Mouse (Mus musculus) heart, postnatal 0 days (tissue): ENCODE results near the gene Klf17. TPM values are rescaled to one million over a fixed set of nuclear protein-coding genes. Genes with fewer than 3 reads are reported as not detected.

Experiments used
- ATAC-seq: fragments of 200-750 bp; cut with Nextera tagmentation; 2 replicates; pipeline ENCODE4 v1.8.0; 2017; ENCODE audit warnings: low read depth, moderate number of reproducible peaks, moderate library complexity; ENCODE audit not compliant: insufficient read depth
- DNase-seq: peaks from one replicate; pipeline ENCODE4 v3.0.0-alpha.2; 2016; ENCODE audit warnings: low spot score
- H3K27ac ChIP-seq: fragments of 300-500 bp; sonication (generic); 2 replicates; pipeline ENCODE4 v1.5.1; 2014; ENCODE audit warnings: low read depth, mild to moderate bottlenecking
- H3K27me3 ChIP-seq: fragments of 300-500 bp; sonication (generic); 2 replicates; pipeline ENCODE4 v1.6.1; 2014; ENCODE audit warnings: low read length, mixed read lengths; ENCODE audit not compliant: control insufficient read depth, insufficient read depth
- H3K36me3 ChIP-seq: fragments of 300-500 bp; sonication (generic); replicated peaks from 2 replicates; pipeline ENCODE4 v1.6.1; 2014; ENCODE audit warnings: low read length, mixed read lengths; ENCODE audit not compliant: control insufficient read depth, insufficient read depth
- H3K4me1 ChIP-seq: fragments of 300-500 bp; sonication (generic); 2 replicates; pipeline ENCODE4 v1.6.1; 2014; ENCODE audit warnings: antibody characterized with exemption; ENCODE audit not compliant: control insufficient read depth, insufficient read depth
- H3K4me2 ChIP-seq: fragments of 300-500 bp; sonication (generic); 2 replicates; pipeline ENCODE4 v1.6.1; 2014; ENCODE audit warnings: low read depth, mild to moderate bottlenecking, low read length, moderate library complexity
- H3K4me3 ChIP-seq: fragments of 300-500 bp; sonication (generic); 2 replicates; pipeline ENCODE4 v1.5.1; 2014; ENCODE audit warnings: low read depth, low read length
- H3K9ac ChIP-seq: fragments of 300-500 bp; sonication (generic); replicated peaks from 2 replicates; pipeline ENCODE4 v1.6.1; 2014; ENCODE audit warnings: low read depth, low read length, mixed read lengths
- H3K9me3 ChIP-seq: fragments of 300-500 bp; sonication (generic); replicated peaks from 2 replicates; pipeline ENCODE4 v1.6.1; 2016; ENCODE audit warnings: low read length; ENCODE audit not compliant: control insufficient read depth
- CTCF ChIP-seq: IDR thresholded peaks from 2 replicates; pipeline ENCODE4 v1.5.1; 2016; ENCODE audit warnings: antibody characterized with exemption, control low read depth, low read depth
- EP300 ChIP-seq: IDR thresholded peaks from 2 replicates; pipeline ENCODE4 v1.6.1; 2016; ENCODE audit warnings: antibody characterized with exemption, low read depth
- WGBS: fragments of 180-500 bp; shearing (Covaris S2); extraction: QIAGEN DNeasy Blood & Tissue Kit; methylation state at CpG from one replicate; pipeline ENCODE4 v1.1.7; 2014; 5-methylcytosine and 5-hydroxymethylcytosine counted together
- polyA plus RNA-seq: library from polyadenylated mRNA; unstranded; fragments of >200 nt; fragmentation: Nextera tagmentation; extraction: Ambion mirVana; gene quantifications from 2 replicates; pipeline ENCODE4 v1.2.1, GENCODE M21; 2015
- total RNA-seq: library from RNA; depleted of rRNA; stranded (reverse); fragments of >200 nt; gene quantifications from 2 replicates; pipeline ENCODE4 v1.2.3, GENCODE M21; 2014; ENCODE audit warnings: low replicate concordance; rRNA removed

The Klf17 gene
- total RNA-seq (not detected in 2 replicates), polyA plus RNA-seq (not detected in 2 replicates)

- Histone ChIP-seq H3K9ac (no peak within 1 kb of the TSS), H3K4me2 (no peak within 1 kb of the TSS), H3K9me3 (no peaks in the 10 kb centered on the region), H3K27ac (no peak within 1 kb of the TSS), H3K4me3 (no peak within 1 kb of the TSS), H3K36me3 (no peaks in the 10 kb centered on the region), H3K27me3 (no peaks in the 10 kb centered on the region), H3K4me1 (no peaks in the 10 kb centered on the region)
- no peak for TF ChIP-seq CTCF
- TF ChIP-seq EP300: no peak
- WGBS: 71% methylated on average over 11 of the region's 12 CpGs
- DNase-seq (no peak), ATAC-seq (no peak)
Measured at GRCm38 (mm10) chr4:117765416-117765815, at the start of gene Klf17. Gene Klf17 (minus strand): TSS chr4:117765648.

GRCm38 (mm10) chr4:117814333-117814732, 48.9 kb upstream of the Klf17 start:
- Histone ChIP-seq H3K27ac (no peak overlapping the region), H3K4me2 (no peak overlapping the region), H3K9ac (no peak overlapping the region), H3K9me3 (no peaks in the 10 kb centered on the region), H3K4me1 (no peaks in the 10 kb centered on the region), H3K27me3 (no peaks in the 10 kb centered on the region), H3K36me3 (no peaks in the 10 kb centered on the region), H3K4me3 (no peak overlapping the region)
- TF ChIP-seq CTCF: no peak
- TF ChIP-seq EP300: no peak
- ATAC-seq (no peak), DNase-seq (no peak)
- WGBS: 70% methylated on average over 4 of the region's 4 CpGs

DNA sequence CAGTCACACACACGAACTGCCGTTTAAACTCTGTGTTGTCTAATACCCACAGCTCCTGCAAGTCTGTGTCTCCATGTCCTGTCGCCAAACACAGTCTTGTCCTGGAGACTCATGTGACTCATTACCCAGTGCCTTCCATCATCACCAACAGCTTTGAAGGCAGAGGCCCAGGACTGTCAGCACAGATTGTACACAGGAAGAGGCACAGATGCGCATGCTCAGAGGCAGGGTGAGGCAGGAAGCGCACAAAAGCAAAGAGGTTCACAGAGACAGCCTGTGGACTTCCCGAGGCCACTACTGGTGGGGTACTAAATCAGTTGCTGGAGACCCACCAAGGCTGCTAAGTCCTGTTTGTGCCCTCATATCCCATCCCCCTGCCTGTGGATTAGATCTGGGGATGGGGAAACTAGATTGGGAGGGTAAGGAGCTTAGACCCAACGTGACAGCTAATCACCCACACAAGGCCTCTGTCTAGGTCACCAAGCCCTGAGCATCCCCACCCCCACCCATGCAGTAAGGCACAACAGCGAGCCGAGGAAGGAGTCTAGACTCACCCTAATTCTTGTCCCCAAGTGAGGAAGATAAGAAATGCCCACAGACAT, 48.2 kb upstream of the Klf17 start:
- TF ChIP-seq EP300 (no peak), CTCF (no peak)
- H3K9ac ChIP-seq: 0 out of 2 replicates have a peak overlapping the region, but pooled peaks have one; percentile 15
- H3K27ac ChIP-seq: no peak overlapping the region
- H3K4me2 ChIP-seq: no peak overlapping the region
- H3K27me3 ChIP-seq: no peaks in the 10 kb centered on the region
- no peak overlapping the region for H3K4me3 ChIP-seq
- H3K36me3 ChIP-seq: no peaks in the 10 kb centered on the region
- H3K4me1 ChIP-seq: no peaks in the 10 kb centered on the region
- no peaks in the 10 kb centered on the region for H3K9me3 ChIP-seq
- DNase-seq (peak; percentile 20), ATAC-seq (peak; percentile 55; the same call in 1 of the 2 replicates)
- WGBS: 41% methylated on average over 9 of the region's 9 CpGs

GRCm38 (mm10) chr4:117810933-117811332, 45.5 kb upstream of the Klf17 start:
- Histone ChIP-seq H3K4me3 (no peak overlapping the region), H3K4me2 (no peak overlapping the region), H3K4me1 (no peaks in the 10 kb centered on the region), H3K27me3 (no peaks in the 10 kb centered on the region), H3K9me3 (no peaks in the 10 kb centered on the region), H3K36me3 (no peaks in the 10 kb centered on the region), H3K9ac (no peak overlapping the region), H3K27ac (no peak overlapping the region)
- ATAC-seq (no peak), DNase-seq (no peak)
- TF ChIP-seq CTCF (peak; percentile 23; the same call in 1 of the 2 replicates), EP300 (no peak)
- 33% methylated on average over 2 of the region's 2 CpGs for WGBS

- no peak for TF ChIP-seq CTCF
- TF ChIP-seq EP300: no peak
- DNase-seq: no peak
- no peak for ATAC-seq
- no peak overlapping the region for H3K4me3 ChIP-seq
- H3K27me3 ChIP-seq: no peaks in the 10 kb centered on the region
- no peak overlapping the region for H3K27ac ChIP-seq
- H3K4me1 ChIP-seq: no peaks in the 10 kb centered on the region
- no peak overlapping the region for H3K4me2 ChIP-seq
- no peak overlapping the region for H3K9ac ChIP-seq
- H3K9me3 ChIP-seq: no peaks in the 10 kb centered on the region
- no peaks in the 10 kb centered on the region for H3K36me3 ChIP-seq
- WGBS: 33% methylated on average over 5 of the region's 5 CpGs
Measured at GRCm38 (mm10) chr4:117806992-117807391, 41.5 kb upstream of the Klf17 start.

GRCm38 (mm10) chr4:117799904-117800303, 34.5 kb upstream of the Klf17 start:
- Histone ChIP-seq H3K27ac (no peak overlapping the region), H3K9ac (no peak overlapping the region), H3K4me1 (no peaks in the 10 kb centered on the region), H3K4me2 (no peak overlapping the region), H3K36me3 (no peaks in the 10 kb centered on the region), H3K4me3 (no peak overlapping the region), H3K9me3 (no peaks in the 10 kb centered on the region), H3K27me3 (no peaks in the 10 kb centered on the region)
- ATAC-seq (no peak), DNase-seq (no peak)
- TF ChIP-seq EP300 (no peak), CTCF (no peak)
- WGBS: 79% methylated on average over 6 of the region's 6 CpGs
